Mouse (Mus musculus) midbrain, embryonic 15.5 days (tissue): ENCODE results near the gene Fscn2. TPM values are rescaled to one million over a fixed set of nuclear protein-coding genes. Genes with fewer than 3 reads are reported as not detected.
A peak's percentile ranks its signal among the peaks of the same experiment; 100 is the strongest.
"Not testable (repeated sequence)": the region's sequence is repeated elsewhere in the genome, so short reads cannot be mapped to it uniquely, and the experiment has no call there.

Experiments used
- ATAC-seq: fragments of 200-750 bp; cut with Nextera tagmentation; replicated peaks from 2 replicates; pipeline ENCODE4 v1.8.0; 2017; ENCODE audit warnings: moderate TSS enrichment
- H3K27ac ChIP-seq: fragments of 300-500 bp; sonication (generic); 2 replicates; pipeline ENCODE4 v1.5.1; 2015; ENCODE audit warnings: mild to moderate bottlenecking, inconsistent platforms
- H3K27me3 ChIP-seq: fragments of 300-500 bp; sonication (generic); replicated peaks from 2 replicates; pipeline ENCODE4 v1.6.1; 2015; ENCODE audit warnings: inconsistent platforms
- H3K36me3 ChIP-seq: fragments of 300-500 bp; sonication (generic); replicated peaks from 2 replicates; pipeline ENCODE4 v1.6.1; 2015; ENCODE audit warnings: inconsistent platforms
- H3K4me1 ChIP-seq: fragments of 300-500 bp; sonication (generic); 2 replicates; pipeline ENCODE4 v1.6.1; 2015; ENCODE audit warnings: inconsistent platforms
- H3K4me2 ChIP-seq: fragments of 300-500 bp; sonication (generic); 2 replicates; pipeline ENCODE4 v1.6.1; 2015; ENCODE audit warnings: inconsistent platforms, mild to moderate bottlenecking, moderate library complexity
- H3K4me3 ChIP-seq: fragments of 300-500 bp; sonication (generic); 2 replicates; pipeline ENCODE4 v1.5.1; 2015; ENCODE audit warnings: mild to moderate bottlenecking, inconsistent platforms
- H3K9ac ChIP-seq: fragments of 300-500 bp; sonication (generic); 2 replicates; pipeline ENCODE4 v1.6.1; 2015; ENCODE audit warnings: mild to moderate bottlenecking, inconsistent platforms
- H3K9me3 ChIP-seq: fragments of 300-500 bp; sonication (generic); 2 replicates; pipeline ENCODE4 v1.6.1; 2016; ENCODE audit warnings: inconsistent platforms
- WGBS: fragments of 180-500 bp; shearing (Covaris S2); methylation state at CpG from one replicate; pipeline ENCODE4 v1.1.7; 2015; ENCODE audit warnings: mixed read lengths; 5-methylcytosine and 5-hydroxymethylcytosine counted together
- microRNA-seq: library from miRNA; unstranded; fragments of <30 nt; microRNA quantifications from one replicate; pipeline ENCODE4, GENCODE M21; 2016
- polyA plus RNA-seq: library from polyadenylated mRNA; unstranded; fragments of >200 nt; fragmentation: Nextera tagmentation; extraction: Ambion mirVana; gene quantifications from 2 replicates; pipeline ENCODE4 v1.2.1, GENCODE M21; 2015

The Fscn2 gene
- polyA plus RNA-seq, 1 experiment from 2014 or later, result 1.4 TPM

GRCm38 (mm10) chr11:120387157-120387556, 25.8 kb downstream of the Fscn2 start:
- ATAC-seq, result no peak
- 77% methylated on average over 2 of the region's 2 CpGs for WGBS

GRCm38 (mm10) chr11:120388580-120388979, 27.2 kb downstream of the Fscn2 start:
- Histone ChIP-seq H3K27me3 (no peaks in the 10 kb centered on the region), H3K9ac (no peak overlapping the region), H3K4me2 (no peak overlapping the region), H3K27ac (no peak overlapping the region), H3K36me3 (peaks cover 41% of the 10 kb centered on the region), H3K4me3 (no peak overlapping the region), H3K4me1 (no peaks in the 10 kb centered on the region), H3K9me3 (no peaks in the 10 kb centered on the region)
- ATAC-seq, result no peak
- 94% methylated on average over 9 of the region's 9 CpGs for WGBS

More at GRCm38 (mm10) chr11:120387157-120387556, 25.8 kb downstream of the Fscn2 start:
- no peaks in the 10 kb centered on the region for H3K4me1 ChIP-seq
- no peak overlapping the region for H3K4me3 ChIP-seq
- H3K4me2 ChIP-seq, result no peak overlapping the region
- no peak overlapping the region for H3K9ac ChIP-seq
- peaks cover 37% of the 10 kb centered on the region for H3K36me3 ChIP-seq
- no peaks in the 10 kb centered on the region for H3K27me3 ChIP-seq
- H3K9me3 ChIP-seq, result no peaks in the 10 kb centered on the region
- no peak overlapping the region for H3K27ac ChIP-seq

DNA sequence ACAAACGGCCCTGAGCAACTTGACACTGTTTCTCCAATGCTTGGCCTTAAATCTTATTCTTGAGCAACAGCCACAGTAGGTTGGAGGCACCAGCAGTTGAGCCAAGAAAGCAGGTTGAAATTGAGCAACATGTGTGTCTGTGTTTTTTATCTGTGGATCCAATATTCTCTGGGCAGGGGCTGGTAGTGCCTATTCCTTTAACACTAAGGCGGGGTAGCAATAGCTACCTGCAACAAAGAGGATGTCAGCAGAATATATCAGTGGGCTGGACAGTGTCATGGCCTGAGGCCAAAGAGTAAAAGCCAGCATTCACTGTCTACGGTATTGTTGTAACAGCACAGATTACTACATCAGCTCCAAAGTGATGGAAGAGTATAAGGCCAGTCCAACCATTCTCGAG, 34.3 kb downstream of the Fscn2 start:
- no peak overlapping the region for H3K9ac ChIP-seq
- no peaks in the 10 kb centered on the region for H3K9me3 ChIP-seq
- peaks cover 14% of the 10 kb centered on the region; the same call in 1 of the 2 replicates for H3K36me3 ChIP-seq
- H3K4me3 ChIP-seq, result no peak overlapping the region
- 86% methylated on average over 4 of the region's 4 CpGs for WGBS
- no peaks in the 10 kb centered on the region for H3K27me3 ChIP-seq
- no peak overlapping the region for H3K4me2 ChIP-seq
- no peak overlapping the region for H3K27ac ChIP-seq
- no peaks in the 10 kb centered on the region for H3K4me1 ChIP-seq
- no peak for ATAC-seq

DNA sequence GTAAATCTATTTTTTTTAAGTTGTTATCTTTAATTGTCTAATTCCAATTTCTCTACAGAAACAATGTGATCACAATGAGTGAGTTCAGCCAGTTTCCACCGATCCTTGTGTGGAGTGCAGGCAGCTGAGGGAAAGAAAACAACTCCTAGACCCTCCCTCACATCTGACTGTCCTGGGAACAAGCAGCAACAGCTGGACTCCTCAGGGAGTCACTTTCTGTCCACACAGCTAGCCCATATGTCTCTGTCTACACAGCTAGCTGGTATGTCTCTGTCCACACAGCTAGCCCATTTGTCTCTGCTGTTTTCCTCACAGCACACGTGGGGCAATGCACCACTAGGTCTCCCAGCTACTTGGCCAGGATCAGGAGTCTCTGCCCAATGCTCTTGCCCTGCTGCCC, 36.3 kb downstream of the Fscn2 start:
- H3K36me3 ChIP-seq, result peaks cover 20% of the 10 kb centered on the region; the same call in 1 of the 2 replicates
- WGBS, result 91% methylated on average over 2 of the region's 2 CpGs

DNA sequence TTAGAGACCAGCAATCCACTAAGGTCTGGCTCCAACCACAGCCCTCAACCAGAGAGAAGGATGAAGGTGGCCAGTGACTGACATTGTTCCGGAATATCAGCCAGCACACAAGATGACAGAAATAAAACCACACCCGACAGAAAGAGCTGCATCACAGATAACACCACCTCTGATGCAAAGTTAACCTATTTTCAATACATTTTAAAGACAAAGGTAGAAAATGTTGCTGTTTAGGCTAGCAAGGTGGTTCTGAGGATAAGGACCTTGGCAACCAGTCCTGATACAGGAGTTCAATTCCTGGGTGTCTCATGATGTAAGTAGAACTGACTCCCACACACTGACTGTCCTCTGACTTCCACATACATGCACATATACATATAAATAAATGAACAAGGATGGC, 38.0 kb downstream of the Fscn2 start:
- Histone ChIP-seq H3K9me3 (no peaks in the 10 kb centered on the region), H3K36me3 (peaks cover 28% of the 10 kb centered on the region), H3K27ac (no peak overlapping the region), H3K9ac (no peak overlapping the region), H3K27me3 (no peaks in the 10 kb centered on the region), H3K4me1 (no peaks in the 10 kb centered on the region), H3K4me3 (no peak overlapping the region), H3K4me2 (no peak overlapping the region)
- no peak for ATAC-seq
- WGBS, result 94% methylated on average over 2 of the region's 2 CpGs

More for the DNA sequence above, 36.3 kb downstream of the Fscn2 start:
- Histone ChIP-seq H3K4me3 (no peak overlapping the region), H3K27ac (no peak overlapping the region), H3K4me2 (no peak overlapping the region), H3K27me3 (no peaks in the 10 kb centered on the region), H3K9ac (no peak overlapping the region), H3K9me3 (no peaks in the 10 kb centered on the region), H3K4me1 (no peaks in the 10 kb centered on the region)
- ATAC-seq, result no peak

DNA sequence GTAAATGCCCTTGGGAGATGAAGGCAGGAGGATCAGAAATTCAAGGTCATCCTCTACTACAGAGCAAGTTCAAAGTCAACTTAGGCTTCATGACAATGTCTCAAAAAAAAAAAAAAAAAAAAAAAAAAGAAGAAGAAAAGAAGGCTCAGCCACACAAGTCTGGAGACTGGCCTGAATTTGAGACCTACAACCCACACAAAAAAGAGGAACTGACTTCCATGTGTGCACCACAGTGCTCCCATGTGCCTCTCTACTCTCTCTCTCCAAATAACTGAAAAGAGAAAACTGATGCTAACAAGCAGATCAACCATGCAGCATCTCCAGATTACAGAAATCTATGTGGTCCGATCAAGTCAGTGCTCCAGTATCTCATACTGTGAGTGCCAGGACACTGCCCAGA, 43.5 kb downstream of the Fscn2 start:
- Histone ChIP-seq H3K9me3 (no peaks in the 10 kb centered on the region), H3K4me1 (no peaks in the 10 kb centered on the region), H3K36me3 (peaks cover 66% of the 10 kb centered on the region), H3K9ac (no peak overlapping the region), H3K27ac (no peak overlapping the region), H3K27me3 (no peaks in the 10 kb centered on the region), H3K4me2 (no peak overlapping the region), H3K4me3 (no peak overlapping the region)
- no peak for ATAC-seq
- WGBS, result 98% methylated on average over 1 of the region's 1 CpGs

DNA sequence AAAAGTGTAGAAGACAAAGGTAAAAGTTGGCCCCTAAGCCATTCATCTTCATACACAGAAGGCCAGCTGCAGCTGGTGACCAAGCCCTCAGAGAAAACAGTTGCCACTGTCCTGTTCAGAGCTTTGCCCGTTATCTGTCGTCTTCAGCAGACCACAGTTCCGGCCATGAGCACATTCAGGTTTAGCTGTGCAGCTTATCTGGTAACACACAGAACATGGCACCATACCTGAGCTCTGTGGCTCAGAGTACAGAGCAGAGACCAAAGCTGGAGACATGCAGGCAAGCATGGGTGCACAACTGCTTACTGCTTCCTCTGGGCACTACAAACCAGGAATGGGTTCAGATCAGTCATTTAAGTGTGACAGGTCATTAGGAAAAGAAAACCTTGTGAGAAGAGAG, 44.5 kb downstream of the Fscn2 start:
- H3K4me1 ChIP-seq, result no peaks in the 10 kb centered on the region
- ATAC-seq, result no peak
- no peak overlapping the region for H3K4me2 ChIP-seq
- H3K27me3 ChIP-seq, result no peaks in the 10 kb centered on the region
- H3K27ac ChIP-seq, result no peak overlapping the region
- H3K9ac ChIP-seq, result no peak overlapping the region
- 96% methylated on average over 3 of the region's 3 CpGs for WGBS
- no peaks in the 10 kb centered on the region for H3K9me3 ChIP-seq
- no peak overlapping the region for H3K4me3 ChIP-seq
- H3K36me3 ChIP-seq, result peaks cover 76% of the 10 kb centered on the region

DNA sequence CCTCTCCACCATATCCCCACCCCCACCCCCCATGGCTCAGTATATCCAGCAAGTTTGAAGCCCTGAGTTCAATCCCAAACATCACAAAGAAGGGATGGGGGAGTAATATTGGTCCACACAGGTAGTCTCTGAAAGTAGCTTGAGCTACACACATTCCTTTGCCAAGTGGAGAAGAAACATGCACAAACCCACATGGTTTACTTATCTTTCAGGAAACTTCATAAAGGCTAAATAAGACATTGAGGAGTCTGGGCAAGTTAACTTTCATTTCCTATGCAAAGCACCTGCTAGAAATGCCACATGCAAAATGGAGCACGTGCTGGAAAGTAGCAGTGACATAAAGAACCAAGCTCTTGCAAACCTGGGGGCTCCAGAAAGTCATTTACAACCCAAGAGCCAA, 45.1 kb downstream of the Fscn2 start:
- H3K9ac ChIP-seq, result no peak overlapping the region
- peaks cover 76% of the 10 kb centered on the region for H3K36me3 ChIP-seq
- H3K9me3 ChIP-seq, result no peaks in the 10 kb centered on the region
- H3K4me1 ChIP-seq, result no peaks in the 10 kb centered on the region
- no peak for ATAC-seq
- no peak overlapping the region for H3K4me2 ChIP-seq
- WGBS, result 88% methylated on average over 1 of the region's 1 CpGs
- no peaks in the 10 kb centered on the region for H3K27me3 ChIP-seq
- H3K27ac ChIP-seq, result no peak overlapping the region
- H3K4me3 ChIP-seq, result no peak overlapping the region

GRCm38 (mm10) chr11:120413621-120414020, 52.3 kb downstream of the Fscn2 start:
- not testable (repeated sequence) for H3K4me3 ChIP-seq, ATAC-seq, H3K27ac ChIP-seq, H3K4me2 ChIP-seq, H3K4me1 ChIP-seq, H3K9me3 ChIP-seq, H3K9ac ChIP-seq, H3K27me3 ChIP-seq
- WGBS, result 96% methylated on average over 9 of the region's 10 CpGs
- peaks cover 80% of the 10 kb centered on the region for H3K36me3 ChIP-seq

Small RNA genes lying within 50 kb of the gene (microRNA-seq; reads per million reads assigned to microRNA genes)
- gene Gm23419 (not detected), gene Mir6935 (3.1 reads per million, percentile 15 among the genes with 10 or more reads in this experiment)

Other genes starting within 250 kb of the Fscn2 start
- 116 and 125 TPM in 2 replicates for gene Slc38a10, start 210.2 kb upstream of the Fscn2 start, polyA plus RNA-seq
- gene Bahcc1, start 128.6 kb upstream of the Fscn2 start, polyA plus RNA-seq, result 16.2 and 16.7 TPM in 2 replicates
- gene Actg1, start 13.0 kb upstream of the Fscn2 start, polyA plus RNA-seq, result 4,418 and 4,467 TPM in 2 replicates
- gene Faap100, start 17.2 kb downstream of the Fscn2 start, polyA plus RNA-seq, result 124 TPM in 2 replicates
- gene Nploc4, start 76.2 kb downstream of the Fscn2 start, polyA plus RNA-seq, result 34.2 and 39.1 TPM in 2 replicates
- gene Tspan10, start 81.1 kb downstream of the Fscn2 start, polyA plus RNA-seq, result not detected in 2 replicates
- gene Pde6g, start 92.0 kb downstream of the Fscn2 start, polyA plus RNA-seq, result 0.39 and 0.52 TPM in 2 replicates
- gene Oxld1, start 96.5 kb downstream of the Fscn2 start, polyA plus RNA-seq, result 9.8 and 11.4 TPM in 2 replicates
- 27.9 and 28.1 TPM in 2 replicates for gene Ccdc137, start 96.6 kb downstream of the Fscn2 start, polyA plus RNA-seq
- gene Arl16, start 106.1 kb downstream of the Fscn2 start, polyA plus RNA-seq, result 63.0 and 64.1 TPM in 2 replicates
- 112 and 115 TPM in 2 replicates for gene Mrpl12, start 123.1 kb downstream of the Fscn2 start, polyA plus RNA-seq
- gene Slc25a10, start 130.3 kb downstream of the Fscn2 start, polyA plus RNA-seq, result 28.6 and 29.2 TPM in 2 replicates
- gene Gcgr, start 169.2 kb downstream of the Fscn2 start, polyA plus RNA-seq, result 0.17 and 0.19 TPM in 2 replicates
- gene Mcrip1, start 188.2 kb downstream of the Fscn2 start, polyA plus RNA-seq, result 249 and 264 TPM in 2 replicates
- not detected in 2 replicates for gene Ppp1r27, start 189.6 kb downstream of the Fscn2 start, polyA plus RNA-seq
- gene P4hb, start 211.7 kb downstream of the Fscn2 start, polyA plus RNA-seq, result 256 and 259 TPM in 2 replicates
- gene Arhgdia, start 220.1 kb downstream of the Fscn2 start, polyA plus RNA-seq, result 458 and 487 TPM in 2 replicates
- 225 and 233 TPM in 2 replicates for gene Alyref, start 236.8 kb downstream of the Fscn2 start, polyA plus RNA-seq
- 200 and 205 TPM in 2 replicates for gene Anapc11, start 236.9 kb downstream of the Fscn2 start, polyA plus RNA-seq
- 0.59 and 1.3 TPM in 2 replicates for gene Npb, start 246.9 kb downstream of the Fscn2 start, polyA plus RNA-seq